Mouse (Mus musculus) lung, postnatal 25 days (tissue): ENCODE data around the gene Setd1a.
"Not testable (repeated sequence)": the region's sequence is repeated elsewhere in the genome, so short reads cannot be mapped to it uniquely, and the experiment has no call there.

Experiments used
- DNase-seq: peaks from one replicate; pipeline ENCODE4 v3.0.0; 2022; ENCODE audit warnings: low spot score

Setd1a gene

DNA sequence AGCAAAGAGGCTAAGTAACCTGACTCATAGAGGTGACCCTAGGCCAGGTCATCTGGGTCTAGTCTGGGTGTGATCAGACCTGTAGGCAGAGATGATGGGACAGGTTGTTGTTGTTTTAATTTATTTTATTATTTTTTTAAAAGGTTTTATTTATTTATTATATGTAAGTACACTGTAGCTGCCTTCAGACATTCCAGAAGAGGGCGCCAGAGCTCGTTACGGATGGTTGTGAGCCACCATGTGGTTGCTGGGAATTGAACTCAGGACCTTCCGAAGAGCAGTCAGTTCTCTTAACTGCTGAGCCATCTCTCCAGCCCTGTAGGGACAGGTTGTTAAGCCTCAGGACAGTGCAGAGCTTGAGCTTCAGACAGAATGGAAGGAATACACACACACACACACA lies 61.4 kb downstream of the Setd1a start:
- DNase-seq = not testable (repeated sequence)

DNA sequence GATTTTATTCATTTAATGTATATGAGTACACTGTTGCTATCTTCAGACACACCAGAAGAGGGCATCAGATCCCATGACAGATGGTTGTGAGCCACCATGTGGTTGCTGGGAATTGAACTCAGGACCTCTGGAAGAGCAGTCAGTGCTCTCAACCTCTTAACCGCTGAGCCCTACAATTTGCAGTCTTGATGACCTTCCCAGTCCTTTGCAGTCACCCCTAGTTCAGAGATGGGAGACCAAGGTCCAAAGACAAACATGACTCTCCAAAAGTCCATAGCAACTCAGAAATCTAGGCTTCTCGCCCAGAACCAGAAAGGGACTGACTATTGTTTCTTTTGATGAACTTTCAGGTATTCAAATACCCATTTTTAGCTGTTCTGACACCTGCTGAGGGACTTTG lies 63.6 kb downstream of the Setd1a start:
- not testable (repeated sequence) for DNase-seq

DNA sequence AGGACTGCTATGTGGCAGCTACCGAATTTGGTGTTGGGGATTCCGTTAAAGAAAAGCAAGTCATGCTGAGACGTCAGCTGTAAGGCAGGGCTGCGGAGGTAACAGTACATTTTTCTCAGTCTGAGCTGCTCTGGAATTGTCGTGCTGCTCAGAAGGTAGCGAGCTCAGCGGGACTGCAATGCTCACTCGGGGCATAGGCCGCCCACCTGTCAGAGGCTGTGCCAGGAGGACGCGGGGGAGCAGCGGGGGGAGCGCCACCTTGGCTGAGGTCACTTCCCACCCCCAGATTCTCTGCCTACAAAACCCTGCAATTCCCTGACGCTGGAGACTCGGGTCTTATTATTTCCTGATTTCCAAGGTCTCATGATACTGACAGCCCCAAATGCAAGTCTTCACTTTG lies 64.4 kb downstream of the Setd1a start:
- no peak for DNase-seq

DNA sequence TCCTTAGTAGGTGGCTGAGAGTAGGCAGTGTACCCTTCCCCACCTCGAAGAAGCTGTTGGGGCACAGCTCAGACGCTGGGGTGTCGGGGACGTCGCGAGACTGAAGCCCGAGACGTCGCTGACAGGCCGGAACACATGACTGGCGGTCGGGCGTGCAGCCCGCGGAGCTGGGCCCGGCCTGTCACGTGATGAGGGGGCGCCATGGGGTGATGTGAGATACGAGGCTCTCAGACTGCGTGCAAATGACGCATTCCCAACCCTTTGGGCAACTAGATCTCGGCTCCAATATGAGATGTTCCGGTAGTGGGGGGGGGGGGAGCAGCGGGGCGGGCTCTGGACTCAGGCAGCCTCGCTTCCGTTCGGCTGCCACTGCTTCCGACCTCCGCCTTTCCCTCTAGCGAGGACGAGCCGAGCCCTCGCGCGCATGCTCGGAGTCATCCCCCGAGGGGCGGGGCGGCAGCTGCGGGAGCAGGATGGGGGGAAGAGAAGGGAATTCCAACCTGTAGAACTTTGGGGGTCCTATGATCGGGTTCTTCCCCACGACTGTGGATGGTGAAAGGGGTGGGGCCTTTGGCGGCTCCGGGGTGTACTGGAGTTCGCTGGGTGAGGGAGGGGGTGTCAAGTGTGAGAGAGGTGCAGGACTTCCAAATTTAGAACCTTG lies 65.0 kb downstream of the Setd1a start:
- peak; percentile 94 for DNase-seq

DNA sequence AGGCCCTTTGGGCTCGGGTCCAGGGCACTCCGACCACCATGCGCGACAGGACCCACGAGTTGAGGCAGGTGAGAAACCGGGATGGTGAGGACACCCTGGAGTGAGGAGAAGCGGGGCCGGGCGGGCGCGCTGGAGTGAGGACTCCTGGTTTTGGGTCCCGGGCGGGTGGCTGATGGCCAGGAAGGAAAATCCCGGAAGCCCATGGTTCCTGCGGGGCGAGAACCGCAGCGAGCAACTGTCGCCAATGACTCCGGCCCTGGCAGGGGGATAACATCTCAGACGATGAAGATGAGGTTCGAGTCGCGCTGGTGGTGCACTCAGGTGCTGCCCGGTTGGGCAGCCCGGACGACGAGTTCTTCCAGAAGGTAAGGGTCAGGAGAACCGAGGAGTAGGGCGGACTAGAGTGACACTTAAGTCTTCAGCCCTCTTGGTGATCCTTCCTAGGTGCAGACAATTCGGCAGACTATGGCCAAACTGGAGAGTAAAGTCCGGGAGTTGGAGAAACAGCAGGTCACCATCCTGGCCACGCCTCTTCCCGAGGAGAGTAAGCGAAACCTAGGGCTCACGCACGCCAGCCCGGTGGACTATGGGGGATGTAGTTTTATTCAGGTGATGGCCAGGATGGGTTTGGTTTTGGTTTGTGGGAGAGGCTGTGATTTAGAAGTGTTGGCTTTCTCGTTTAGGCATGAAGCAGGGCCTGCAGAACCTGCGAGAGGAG lies 65.7 kb downstream of the Setd1a start:
- peak; percentile 88 for DNase-seq
